Mouse (Mus musculus) NIH3T3 (cell line): Measurements from ENCODE around the gene Ndufaf2.
A peak's percentile ranks its signal among the peaks of the same experiment; 100 is the strongest.

Experiments used
- DNase-seq: peaks from one replicate; pipeline ENCODE4 v3.0.0-alpha.2; 2012; ENCODE audit warnings: low read depth

Gene Ndufaf2

DNA sequence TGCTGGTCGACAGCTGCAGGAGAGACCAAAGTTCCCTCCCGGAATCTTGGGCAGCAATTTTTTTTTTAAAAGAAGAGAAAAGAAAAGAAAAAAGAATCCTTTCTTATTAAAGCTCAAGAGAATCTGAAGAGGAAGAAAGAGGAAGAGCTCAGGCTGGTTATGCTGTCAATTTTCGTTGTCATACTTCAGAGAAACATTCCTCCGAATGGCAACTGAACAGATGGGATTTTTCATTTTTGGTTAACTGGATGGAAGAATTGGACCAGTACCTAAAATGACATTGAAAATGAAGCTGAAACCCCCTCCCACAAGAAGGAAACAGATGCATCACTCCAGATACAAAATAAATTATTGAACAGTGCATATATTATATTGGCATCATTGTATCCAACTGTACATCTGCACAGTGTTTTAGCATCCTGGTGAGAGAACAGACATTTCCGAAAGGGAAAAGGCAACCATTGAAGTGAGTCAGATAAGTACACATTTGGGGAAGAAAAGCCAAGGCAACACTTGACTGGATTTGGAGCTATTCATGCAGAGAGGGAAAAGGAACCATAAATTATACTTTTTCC is 19.9 kb downstream of the Ndufaf2 start:
- no peak for DNase-seq

DNA sequence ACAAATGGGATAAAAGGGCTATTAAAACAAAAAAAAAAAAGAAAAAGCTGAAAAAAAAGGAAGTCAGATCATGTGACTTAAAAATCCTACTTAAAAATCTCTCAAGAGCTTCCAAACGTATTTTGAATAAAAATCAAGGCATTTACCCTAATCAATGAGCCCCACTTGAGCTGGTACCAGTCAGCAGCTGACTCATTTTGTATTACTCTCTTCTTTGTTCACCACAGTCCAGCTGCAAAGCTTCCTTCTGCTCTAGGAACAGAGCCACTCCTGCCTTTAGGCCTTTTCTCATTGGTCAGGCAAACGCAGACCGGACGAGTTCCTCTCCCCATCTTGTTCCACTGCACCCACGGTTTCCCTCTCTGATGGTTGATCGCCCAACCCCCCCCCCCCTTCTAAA is 22.8 kb downstream of the Ndufaf2 start:
- DNase-seq = no peak

DNA sequence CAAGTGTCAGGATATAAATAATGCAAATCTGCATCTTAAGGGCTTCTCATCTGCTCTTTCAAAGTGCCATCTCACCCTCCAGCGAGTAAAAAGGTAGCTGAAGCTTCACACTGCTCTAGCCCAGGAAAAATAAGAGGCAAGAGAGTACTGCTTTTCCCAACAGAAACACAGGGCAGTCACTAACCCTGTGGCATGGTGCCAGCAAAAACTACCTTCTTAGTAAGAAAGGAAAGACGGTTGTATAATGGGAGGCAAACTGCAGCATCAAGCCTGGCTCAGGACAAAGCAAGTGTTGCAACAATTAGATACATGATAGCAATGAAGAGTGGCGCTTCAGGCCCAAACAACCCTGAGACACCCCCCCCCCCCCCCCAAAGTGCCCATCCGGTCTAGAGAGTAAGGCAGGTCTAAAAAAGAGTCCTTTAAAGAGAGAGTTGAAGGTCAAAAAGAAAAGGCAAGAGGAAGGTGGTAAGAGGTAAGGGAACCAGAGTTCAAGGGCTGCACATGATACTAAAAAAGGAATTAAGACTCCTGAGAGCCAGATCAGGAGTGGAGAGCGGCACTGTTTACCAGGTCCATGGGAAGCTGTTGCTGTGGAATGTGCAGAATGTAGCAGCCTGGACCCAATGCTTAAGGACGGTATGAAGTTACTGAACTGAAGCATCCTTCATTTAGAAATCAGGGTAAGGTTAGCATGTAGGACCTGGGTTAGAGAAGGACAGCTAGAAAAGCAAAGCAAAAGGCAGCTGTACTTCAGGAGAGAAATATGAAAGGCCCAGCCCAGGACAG is 26.2 kb downstream of the Ndufaf2 start:
- peak; percentile 5 for DNase-seq

DNA sequence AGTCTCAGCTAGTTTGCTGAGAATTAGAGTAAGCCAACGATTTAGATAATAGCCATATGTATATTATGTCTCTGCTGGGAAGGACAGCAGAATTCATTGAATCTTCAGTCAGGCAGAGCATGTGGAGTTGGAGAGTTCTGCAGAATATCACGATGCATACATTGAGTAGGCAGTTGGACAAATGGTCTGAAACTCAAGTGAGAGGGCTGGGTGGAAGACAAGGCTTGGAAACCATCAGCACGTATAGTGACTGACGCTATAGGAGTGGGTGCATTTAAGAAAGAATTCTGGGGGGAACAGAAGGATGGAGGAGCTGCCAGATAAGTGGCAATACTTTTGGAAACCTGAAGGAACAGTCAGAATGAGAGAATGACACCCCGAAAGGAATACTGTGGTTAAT is 27.7 kb downstream of the Ndufaf2 start:
- DNase-seq = no peak

DNA sequence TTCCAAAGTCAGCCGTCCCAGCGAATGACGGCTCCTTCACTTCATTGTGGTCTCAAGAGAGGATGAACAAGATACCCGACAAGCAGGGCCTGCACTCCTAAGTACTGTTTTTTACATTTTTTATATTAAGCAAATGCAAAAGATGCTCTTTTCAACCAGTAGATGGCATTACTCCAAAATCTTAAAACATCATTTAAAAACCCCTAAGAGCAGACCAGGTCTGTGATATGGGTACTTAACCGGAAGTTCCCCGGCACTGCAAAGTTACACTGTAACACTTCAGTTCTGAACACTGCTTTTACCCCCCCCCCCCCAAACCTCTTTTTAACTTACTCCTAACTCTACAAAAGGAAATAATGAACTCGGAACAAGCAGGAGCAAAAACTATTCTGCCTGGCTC is 29.4 kb downstream of the Ndufaf2 start:
- DNase-seq = peak; percentile 31

DNA sequence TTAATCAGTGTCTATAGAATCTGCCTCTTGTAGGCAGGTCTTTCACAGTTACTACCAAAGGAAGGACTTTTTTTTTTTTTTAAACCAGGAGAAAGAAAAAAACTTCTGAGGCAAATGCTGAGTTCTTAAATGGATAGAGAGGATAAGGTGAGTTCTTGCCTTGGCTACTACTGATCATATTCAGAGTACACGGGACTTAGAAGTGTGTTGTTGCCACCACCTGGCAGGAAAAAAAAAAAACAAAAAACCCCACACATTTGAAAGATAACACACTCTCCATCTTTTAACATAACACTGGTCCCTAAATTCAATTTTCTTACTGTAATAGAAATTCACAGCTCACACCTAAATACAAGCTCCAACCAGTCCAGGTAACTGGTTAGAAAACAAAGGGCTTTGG is 30.5 kb downstream of the Ndufaf2 start:
- DNase-seq = no peak

DNA sequence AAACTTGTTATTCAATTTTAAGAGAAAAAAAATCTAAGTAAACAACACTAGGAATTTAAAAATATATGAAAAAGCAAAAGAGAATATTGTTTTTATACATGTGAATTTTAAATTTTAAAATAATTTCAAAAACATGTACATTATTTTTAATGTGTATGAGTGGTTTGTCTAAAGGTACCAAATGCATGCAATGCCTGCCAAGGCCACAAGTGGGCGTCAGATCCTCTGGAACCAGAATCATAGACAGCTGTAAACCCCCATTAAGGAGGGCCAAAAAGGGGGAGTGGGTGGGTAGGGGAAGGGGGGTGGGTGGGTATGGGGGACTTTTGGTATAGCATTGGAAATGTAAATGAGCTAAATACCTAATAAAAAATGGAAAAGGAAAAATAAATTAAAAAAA is 31.3 kb downstream of the Ndufaf2 start:
- DNase-seq = peak; percentile 74

DNA sequence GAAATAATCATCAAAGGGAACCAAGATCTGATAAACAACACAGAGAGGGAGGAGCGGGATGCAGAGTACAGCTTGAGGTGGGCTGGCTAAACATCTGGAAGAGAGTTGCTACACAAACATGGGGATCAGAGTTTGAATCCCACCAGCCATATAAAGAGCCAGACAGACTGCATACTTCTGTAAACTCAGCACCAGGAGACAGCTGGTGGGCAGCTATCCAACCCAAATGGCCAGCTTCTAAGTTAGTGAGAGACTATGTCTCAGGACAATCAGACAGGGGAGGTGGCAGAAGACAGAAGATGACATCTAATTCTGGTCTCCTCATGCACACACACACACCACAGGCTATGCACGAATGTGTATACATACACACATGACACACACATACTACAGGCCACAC is 32.2 kb downstream of the Ndufaf2 start:
- no peak for DNase-seq

DNA sequence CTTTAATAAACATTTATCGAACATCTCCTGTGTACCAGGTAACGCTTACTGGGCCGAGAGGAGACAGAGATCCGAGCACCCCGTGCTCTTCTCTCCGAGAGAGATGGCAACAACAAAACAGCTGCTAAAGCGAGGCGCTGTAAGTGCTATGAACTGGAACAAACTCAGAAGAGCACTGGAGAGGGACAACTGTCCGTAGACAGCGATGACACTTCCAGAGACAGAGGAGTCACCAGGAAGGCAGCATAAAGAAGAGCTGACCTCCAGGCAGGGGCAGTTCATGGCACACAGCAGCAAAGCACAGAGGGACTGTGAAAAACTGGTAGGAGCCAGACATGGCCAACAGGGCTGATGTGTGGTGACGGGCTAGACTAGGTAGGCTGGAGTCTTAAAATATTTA is 34.3 kb downstream of the Ndufaf2 start:
- no peak for DNase-seq

DNA sequence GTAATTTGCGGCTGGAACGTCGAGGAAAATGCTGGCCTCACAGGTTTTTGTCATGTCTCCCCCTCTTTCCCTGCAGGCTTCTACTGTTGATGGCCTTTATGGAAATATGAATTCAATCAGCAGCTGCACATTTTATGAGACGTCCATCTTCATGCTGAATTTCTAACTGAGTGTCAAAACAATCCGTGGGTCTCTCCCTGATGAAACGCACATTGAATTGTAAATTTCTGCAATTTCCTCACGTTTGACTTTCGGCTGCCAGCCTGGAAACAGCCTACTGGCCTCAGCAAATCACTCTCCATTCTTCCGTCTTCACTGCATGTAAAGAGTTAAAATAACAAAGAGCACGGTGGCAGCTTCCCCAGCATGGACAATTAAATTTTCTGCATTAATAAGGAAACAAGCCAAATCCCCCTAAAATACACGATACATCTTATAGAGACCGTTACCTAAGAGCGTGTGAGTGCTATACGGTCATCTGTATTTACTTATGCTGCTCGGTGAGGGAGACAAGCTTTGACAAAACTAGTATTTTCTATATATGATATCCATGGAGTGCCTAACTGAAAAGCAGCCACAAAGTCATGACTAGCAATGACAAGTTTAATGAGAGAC is 35.2 kb downstream of the Ndufaf2 start:
- no peak for DNase-seq

DNA sequence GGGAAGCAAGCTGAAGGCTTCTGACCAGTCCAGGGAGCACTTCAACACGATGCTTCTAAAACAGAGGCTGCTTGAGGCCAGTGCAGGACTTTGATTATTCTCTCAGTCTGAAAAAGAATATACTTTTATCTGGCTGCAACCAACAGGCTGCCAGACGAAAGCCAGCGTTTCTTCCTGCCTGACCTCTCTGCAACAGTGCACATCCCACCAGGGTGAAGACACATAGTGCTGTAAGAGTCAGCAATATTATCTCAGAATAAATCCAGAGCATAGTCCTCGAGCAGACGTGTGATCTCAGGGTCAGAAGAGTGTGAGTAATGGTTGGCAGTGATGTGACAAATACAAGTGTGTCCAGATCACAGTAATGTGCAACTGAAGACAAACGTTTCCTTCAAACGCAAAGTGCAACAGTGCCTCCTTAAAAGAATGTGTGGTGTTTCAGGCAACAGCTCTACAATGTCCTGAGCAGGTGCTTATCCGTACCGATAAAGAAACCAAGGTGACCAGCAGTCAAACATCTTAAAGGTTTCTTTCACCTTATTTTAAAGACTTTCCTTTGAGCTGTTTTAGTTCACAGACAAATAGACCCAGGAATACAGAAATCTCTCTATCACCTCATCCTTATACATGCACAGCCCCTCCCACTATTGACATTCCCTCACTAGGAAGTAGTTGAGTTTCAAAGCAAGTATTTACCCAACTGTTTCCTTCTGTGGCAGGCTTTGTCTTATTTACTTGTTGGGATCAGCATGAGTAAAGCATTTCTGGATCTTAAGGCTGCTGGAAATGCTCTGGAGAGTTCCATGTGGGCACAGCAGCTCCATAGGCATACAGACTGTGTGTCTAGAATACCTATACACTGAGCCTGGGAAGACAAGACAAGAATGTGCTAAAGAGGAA is 38.8 kb downstream of the Ndufaf2 start:
- no peak for DNase-seq

DNA sequence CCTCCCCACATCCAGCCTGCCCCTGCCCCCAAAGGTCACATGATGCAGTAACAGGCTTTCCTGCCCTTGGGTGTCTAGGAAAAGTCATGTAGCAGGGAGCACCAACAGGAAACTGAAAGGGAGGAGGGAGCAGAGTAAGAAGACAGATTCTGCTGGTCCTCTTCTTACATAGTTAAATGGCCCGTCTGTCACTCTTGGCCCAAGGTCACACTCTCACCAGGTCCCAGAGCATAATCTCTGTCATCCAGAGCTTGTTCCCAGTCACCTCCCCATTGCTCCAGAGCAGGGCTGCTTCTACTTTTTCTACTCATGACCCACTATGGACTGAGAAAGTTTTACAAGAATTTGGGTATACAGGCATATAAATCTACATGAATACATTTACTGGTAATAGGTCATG is 40.2 kb downstream of the Ndufaf2 start:
- DNase-seq = no peak

DNA sequence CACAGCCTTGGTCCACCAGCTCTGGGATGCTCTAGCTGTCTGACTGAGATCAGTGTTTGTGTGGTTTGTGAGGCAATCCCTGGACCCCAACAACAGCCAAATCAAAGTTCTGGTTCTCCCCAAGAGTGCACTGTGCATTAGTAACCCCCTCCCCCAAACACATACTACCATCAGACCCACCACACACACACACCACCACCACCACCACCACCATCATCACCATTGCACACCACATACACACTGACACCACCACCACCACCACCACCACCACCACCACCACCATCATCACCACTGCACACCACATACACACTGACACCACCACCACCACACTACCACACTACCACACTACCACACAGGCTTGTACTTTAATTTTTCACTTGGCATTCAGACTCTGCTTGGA is 40.8 kb downstream of the Ndufaf2 start:
- DNase-seq = no peak

DNA sequence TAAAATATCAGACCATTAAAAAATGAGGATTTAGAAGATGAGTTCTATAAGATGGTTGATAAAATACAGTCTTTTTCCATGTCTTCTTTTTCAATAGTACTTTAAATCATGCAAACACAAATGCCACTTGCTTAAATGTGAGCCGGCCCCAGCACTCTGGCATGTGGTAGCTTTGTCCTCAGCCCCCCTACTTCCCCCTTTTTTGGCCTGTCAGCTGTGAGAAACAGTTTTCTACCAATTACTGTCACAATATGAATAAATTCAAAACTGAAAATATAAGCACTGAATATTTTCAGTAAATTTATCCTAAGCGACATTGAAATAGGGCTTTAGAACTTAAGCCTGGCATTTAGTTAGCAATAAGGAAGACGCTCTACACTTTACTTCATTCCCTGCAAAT is 44.2 kb downstream of the Ndufaf2 start:
- DNase-seq = no peak

DNA sequence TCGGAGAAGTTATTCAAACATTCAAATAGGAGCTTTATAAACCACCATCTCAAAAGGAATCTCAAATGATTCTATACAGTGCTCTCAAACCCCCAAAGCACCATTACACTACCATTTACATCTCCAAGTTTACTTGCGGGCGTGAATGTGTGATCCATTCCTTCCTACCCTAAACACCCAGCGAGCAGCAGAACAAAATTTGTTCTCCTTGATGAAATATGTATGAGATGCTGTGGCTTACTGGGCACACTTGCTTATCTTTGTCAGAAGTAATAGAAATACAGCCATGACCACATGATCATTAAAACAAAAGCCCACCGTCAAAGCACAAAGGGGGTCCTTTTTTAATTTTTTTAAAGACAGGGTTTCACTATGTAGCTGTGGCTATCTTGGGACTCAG is 44.9 kb downstream of the Ndufaf2 start:
- no peak for DNase-seq

DNA sequence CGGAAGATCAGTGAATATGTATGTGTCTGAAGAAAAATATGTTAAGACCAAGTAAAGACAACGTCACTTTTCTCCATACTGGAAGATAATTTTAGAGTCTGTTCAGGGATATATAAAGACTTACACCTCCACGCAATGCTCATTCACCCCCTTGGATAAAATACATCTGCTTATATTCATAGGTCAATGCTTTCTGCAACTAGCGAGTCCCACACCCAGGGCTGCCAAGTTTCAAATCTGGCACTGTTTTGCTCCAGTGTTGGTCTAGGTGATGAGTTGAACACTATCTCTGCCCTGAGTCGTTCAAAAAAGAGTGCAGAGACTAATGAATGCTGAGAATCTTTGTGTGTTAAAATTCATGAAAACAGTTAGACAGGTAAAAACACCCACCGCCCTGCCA is 47.5 kb downstream of the Ndufaf2 start:
- DNase-seq = no peak

DNA sequence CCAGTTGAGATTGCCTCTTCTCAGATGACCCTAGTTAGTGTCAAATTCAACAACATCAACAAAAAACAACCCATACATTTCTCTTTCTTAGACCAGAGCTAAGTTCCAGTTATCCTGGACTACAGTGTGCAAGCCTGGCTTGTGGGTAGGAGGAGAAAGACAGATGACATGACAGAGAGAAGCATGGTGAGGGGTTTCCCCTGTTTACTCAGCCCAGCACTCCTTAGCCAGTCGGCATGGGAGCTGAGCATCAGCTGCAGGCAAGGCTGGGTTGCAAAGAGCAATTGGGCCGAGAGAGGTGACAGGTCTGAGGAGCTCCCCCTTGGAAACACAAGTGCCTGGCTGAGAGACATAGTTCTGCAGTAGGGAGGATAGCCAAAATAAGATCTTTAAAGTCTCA is 57.7 kb downstream of the Ndufaf2 start:
- DNase-seq = no peak

DNA sequence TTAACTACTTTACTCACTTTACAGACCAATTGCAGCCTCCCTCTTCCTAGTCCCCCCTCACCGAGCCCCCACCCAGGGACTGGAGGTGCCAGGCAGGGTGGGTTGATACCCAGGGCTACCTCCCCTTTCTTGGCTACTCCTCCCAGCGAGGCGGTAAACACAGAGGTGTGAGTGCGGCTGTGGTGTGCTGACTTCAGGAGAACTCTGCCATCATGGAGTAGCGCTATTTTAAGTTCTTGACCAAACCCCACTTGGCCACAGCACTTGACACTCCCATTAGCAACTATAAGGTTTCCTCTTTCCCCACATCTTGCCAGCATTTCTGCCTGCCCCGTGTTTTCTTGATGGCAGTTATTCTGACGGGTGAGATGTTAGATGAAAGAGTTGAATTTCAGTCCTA is 62.0 kb downstream of the Ndufaf2 start:
- no peak for DNase-seq

DNA sequence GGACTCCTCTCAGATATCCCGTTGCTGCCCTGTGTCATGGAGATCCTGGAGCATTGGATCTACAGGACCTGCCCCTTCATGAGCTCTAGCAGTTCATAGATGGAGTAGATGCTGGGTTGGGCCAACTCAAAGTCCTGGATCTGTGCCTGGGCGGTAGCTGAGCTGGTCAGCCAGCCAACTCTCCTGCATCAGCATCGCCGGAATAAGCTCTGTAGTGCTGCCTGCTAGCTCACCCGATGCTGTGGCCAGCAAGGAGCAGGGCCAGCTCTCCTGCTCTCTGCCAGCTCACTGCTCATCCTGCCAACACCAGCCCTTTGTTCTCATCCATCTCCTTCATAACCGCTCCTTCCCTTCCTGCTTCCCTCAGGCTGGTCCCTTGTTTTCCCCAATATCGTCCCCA is 62.8 kb downstream of the Ndufaf2 start:
- DNase-seq = peak; percentile 58

DNA sequence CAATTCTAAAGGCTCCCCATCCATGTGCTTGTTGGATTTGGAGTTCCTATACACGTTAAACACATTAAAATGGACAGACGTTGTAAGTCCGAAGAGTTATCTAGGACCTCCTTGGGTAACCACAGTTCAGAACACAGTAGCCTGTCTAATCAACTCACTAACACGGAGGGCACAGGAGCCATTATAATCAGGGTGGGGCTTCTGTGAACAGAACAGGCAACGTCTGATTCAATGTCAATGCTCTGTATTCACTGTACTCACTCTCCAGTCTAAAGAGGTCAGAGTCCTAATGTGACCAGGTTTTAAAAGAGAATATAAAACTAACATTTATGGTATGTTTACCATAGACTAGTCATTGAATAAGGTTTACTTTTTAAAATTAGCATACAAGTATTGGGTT is 63.7 kb downstream of the Ndufaf2 start:
- DNase-seq = no peak

DNA sequence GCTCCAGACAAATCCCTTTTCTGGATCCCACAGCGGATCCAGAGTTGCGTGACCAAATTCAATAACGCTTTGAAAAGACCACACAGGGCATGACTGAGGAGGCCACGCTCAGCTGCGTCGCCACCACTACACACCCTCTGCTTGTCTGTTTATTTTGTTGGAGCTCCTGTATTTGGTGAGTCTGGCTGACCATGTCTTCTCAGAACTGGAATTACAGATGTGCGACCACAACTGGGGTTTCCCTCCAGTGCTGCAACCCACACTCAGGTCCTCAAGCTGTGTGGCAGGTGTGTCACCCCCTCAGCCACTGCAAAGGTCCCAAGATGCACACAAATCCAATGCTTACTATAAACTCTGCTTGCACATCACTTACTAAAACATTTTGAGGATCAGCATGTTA is 66.1 kb downstream of the Ndufaf2 start:
- DNase-seq = no peak

DNA sequence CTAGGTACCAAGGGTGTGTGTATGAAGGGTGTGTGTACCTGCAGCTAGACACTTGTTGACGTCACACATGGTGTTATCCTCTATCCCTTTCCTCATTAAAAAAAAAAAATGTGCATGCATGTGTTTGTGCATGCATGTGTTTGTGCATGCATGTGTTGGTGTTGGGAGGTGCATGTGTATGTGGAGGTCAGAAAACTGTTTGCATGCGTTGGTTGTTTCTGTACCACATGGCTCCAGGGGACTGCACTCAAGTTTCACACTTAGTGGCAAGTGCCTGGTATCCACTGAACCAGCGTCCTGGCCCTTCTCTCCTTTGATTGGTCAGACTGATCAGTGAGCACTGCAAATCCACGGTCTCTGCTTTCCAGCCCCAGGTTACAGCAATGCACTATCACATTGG is 71.7 kb downstream of the Ndufaf2 start:
- no peak for DNase-seq

DNA sequence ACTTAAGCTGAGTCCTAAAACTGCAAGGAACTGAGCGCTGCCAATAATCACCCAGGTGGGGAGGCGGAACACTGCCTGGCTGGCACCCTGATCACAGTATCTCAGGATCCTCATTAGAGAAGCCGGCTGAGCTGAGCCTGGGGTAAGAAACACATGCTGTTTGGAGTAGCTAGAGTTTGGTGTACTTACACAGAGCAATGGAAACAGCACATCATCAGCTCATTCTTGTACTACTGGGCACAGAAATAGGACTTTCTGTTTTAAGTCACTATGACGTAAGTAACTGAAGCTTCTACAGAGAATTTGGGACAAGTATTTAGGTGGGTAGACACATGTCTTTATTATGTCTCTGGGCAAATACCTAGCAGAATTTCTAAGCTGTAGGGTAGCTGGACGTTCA is 72.4 kb downstream of the Ndufaf2 start:
- DNase-seq = no peak
